Mouse (Mus musculus) neural tube, embryonic 13.5 days (tissue): Measurements from ENCODE around the gene Clnk. TPM values are rescaled to one million over a fixed set of nuclear protein-coding genes. Genes with fewer than 3 reads are reported as not detected.

ENCODE experiments used
- ATAC-seq: fragments of 200-750 bp; cut with Nextera tagmentation; 2 replicates; pipeline ENCODE4 v1.8.0; 2017; ENCODE audit warnings: low read depth, mild to moderate bottlenecking, moderate TSS enrichment, moderate library complexity
- H3K27ac ChIP-seq: fragments of 300-500 bp; sonication (generic); replicated peaks from 2 replicates; pipeline ENCODE4 v1.5.1; 2015; ENCODE audit warnings: moderate library complexity, mild to moderate bottlenecking, inconsistent platforms
- H3K27me3 ChIP-seq: fragments of 300-500 bp; sonication (generic); 2 replicates; pipeline ENCODE4 v1.6.1; 2015; ENCODE audit warnings: mild to moderate bottlenecking, inconsistent platforms
- H3K36me3 ChIP-seq: fragments of 300-500 bp; sonication (generic); 2 replicates; pipeline ENCODE4 v1.6.1; 2015; ENCODE audit warnings: mild to moderate bottlenecking, inconsistent platforms
- H3K4me1 ChIP-seq: fragments of 300-500 bp; sonication (generic); replicated peaks from 2 replicates; pipeline ENCODE4 v1.6.1; 2015; ENCODE audit warnings: inconsistent platforms
- H3K4me2 ChIP-seq: fragments of 300-500 bp; sonication (generic); 2 replicates; pipeline ENCODE4 v1.6.1; 2015; ENCODE audit warnings: inconsistent platforms, mild to moderate bottlenecking, moderate library complexity
- H3K4me3 ChIP-seq: fragments of 300-500 bp; sonication (generic); 2 replicates; pipeline ENCODE4 v1.5.1; 2015; ENCODE audit warnings: mild to moderate bottlenecking, inconsistent platforms
- H3K9ac ChIP-seq: fragments of 300-500 bp; sonication (generic); 2 replicates; pipeline ENCODE4 v1.6.1; 2015; ENCODE audit warnings: moderate library complexity, mild to moderate bottlenecking, inconsistent platforms
- H3K9me3 ChIP-seq: fragments of 300-500 bp; sonication (generic); 2 replicates; pipeline ENCODE4 v1.6.1; 2016; ENCODE audit warnings: inconsistent platforms
- WGBS: fragments of 180-500 bp; shearing (Covaris S2); methylation state at CpG from one replicate; pipeline ENCODE4 v1.1.7; 2015; 5-methylcytosine and 5-hydroxymethylcytosine counted together
- polyA plus RNA-seq: library from polyadenylated mRNA; unstranded; fragments of >200 nt; fragmentation: Nextera tagmentation; extraction: Ambion mirVana; gene quantifications from 2 replicates; pipeline ENCODE4 v1.2.1, GENCODE M21; 2015

Gene Clnk
- polyA plus RNA-seq, 1 experiment from 2014 or later = not detected

DNA sequence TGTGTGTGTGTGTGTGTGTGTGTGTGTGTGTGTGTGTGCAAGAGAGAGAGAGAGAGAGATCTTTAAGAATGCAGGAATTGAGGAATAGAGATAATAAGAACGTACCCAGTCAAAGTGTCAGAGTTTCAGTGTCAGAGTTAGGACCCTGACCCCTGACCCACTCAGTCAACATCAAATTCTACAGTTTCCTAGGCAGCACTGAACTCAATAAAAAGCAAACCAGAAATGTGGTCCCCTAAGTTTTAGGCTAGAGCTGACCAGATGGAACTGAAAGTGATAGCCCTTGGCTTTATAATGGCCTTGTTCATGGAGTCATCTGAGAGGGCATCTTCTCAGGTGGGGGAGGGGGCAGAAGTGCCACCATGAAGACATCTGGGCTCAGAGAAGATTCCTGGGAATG lies 1.7 kb downstream of the Clnk start:
- no peak for ATAC-seq
- Histone ChIP-seq H3K9ac (no peak overlapping the region), H3K4me2 (no peak overlapping the region), H3K36me3 (no peaks in the 10 kb centered on the region), H3K4me3 (no peak overlapping the region), H3K27me3 (no peaks in the 10 kb centered on the region), H3K9me3 (no peaks in the 10 kb centered on the region), H3K4me1 (peaks cover 1% of the 10 kb centered on the region; the same call in 1 of the 2 replicates), H3K27ac (no peak overlapping the region)
- WGBS = 47% methylated on average over 1 of the region's 1 CpGs

DNA sequence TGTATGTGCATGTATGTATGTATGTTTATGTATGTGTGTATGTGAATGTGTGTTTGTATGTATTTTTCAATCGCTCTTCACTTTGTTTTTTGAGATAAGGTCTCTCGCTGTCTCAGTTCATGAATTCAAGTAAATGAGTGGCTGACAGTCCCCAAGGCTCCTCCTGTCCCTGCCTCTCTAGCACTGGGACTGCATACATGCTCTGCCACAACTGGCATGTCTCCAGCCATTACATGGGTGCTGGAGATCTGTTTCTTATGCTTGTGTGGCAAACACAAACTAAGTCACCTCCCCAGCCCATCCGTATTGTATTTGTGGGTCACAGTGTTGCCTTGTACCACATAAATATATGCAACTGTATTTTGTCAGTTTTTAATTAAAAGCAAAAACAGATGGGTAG lies 3.7 kb downstream of the Clnk start:
- 95% methylated on average over 3 of the region's 3 CpGs for WGBS
- no peak overlapping the region for H3K4me3 ChIP-seq

DNA sequence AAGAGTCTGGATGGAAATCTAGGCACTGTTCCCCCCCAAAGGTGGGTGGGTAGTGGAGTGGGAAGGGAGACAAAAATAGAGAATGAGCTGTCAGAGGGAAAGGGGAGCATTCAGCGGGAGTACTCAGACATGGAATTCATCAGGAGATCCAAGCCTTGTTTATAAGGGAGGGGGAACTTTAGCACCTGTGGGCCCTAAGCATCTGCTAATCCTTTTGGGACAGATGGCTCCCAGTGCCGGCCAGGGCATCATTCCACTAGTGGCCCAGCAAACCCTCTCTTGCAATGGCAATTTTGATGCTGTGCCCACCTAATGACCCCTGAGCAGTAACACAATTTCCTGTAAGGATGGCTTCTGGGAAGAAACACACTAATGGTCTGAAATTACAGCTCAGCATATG lies 5.0 kb downstream of the Clnk start:
- Histone ChIP-seq H3K4me2 (no peak overlapping the region), H3K27me3 (no peaks in the 10 kb centered on the region), H3K9ac (no peak overlapping the region), H3K4me1 (no peaks in the 10 kb centered on the region), H3K4me3 (no peak overlapping the region), H3K9me3 (no peaks in the 10 kb centered on the region), H3K36me3 (no peaks in the 10 kb centered on the region), H3K27ac (no peak overlapping the region)
- 85% methylated on average over 2 of the region's 2 CpGs for WGBS
- ATAC-seq = no peak

More for the DNA sequence above, 3.7 kb downstream of the Clnk start:
- no peak overlapping the region for H3K4me2 ChIP-seq
- ATAC-seq = no peak
- H3K9me3 ChIP-seq = no peaks in the 10 kb centered on the region
- H3K4me1 ChIP-seq = no peaks in the 10 kb centered on the region
- H3K36me3 ChIP-seq = no peaks in the 10 kb centered on the region
- no peaks in the 10 kb centered on the region for H3K27me3 ChIP-seq
- H3K27ac ChIP-seq = no peak overlapping the region
- no peak overlapping the region for H3K9ac ChIP-seq

DNA sequence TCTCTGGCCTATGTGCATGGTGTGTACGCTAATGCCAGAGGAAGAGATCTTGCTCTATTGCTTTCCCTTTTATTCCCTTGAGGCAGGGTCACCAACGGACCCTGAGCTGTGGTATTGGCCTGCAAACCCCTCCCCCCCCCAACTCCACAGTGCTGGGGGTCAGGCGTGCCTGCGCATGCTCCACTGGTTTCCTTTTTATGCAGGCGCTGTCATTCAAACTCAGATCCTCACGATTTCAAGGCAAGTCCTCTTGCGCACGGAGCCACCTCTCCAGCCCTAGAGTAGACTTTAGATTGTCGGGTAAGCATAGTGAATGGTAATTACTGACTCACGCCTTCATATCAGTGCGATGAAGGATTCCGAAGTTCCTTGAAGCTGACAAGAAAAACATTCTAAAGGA lies 6.1 kb downstream of the Clnk start:
- Histone ChIP-seq H3K9ac (no peak overlapping the region), H3K4me1 (no peaks in the 10 kb centered on the region), H3K27ac (no peak overlapping the region), H3K4me3 (no peak overlapping the region), H3K4me2 (no peak overlapping the region), H3K36me3 (no peaks in the 10 kb centered on the region), H3K9me3 (no peaks in the 10 kb centered on the region), H3K27me3 (no peaks in the 10 kb centered on the region)
- 80% methylated on average over 12 of the region's 12 CpGs for WGBS
- no peak for ATAC-seq

DNA sequence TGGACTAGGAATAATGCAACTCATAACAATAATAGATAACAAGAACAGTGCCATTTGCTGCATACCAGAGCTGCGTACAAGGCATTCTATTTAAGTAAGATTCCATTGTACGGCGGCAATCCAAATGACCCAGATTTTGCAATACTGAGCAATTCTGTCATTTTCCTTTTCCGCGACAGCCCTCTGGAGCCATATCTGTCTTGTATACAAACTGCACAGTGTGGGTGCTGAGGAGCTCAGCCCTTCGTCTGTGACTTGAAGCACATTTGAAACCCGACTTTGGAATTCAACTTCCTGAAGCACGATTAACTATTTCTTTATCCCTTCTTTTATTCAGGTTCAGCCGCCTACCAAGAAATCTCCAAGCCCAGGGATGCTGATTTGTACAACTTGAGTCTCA lies 6.6 kb downstream of the Clnk start:
- no peaks in the 10 kb centered on the region for H3K36me3 ChIP-seq
- no peak for ATAC-seq
- 90% methylated on average over 9 of the region's 9 CpGs for WGBS

DNA sequence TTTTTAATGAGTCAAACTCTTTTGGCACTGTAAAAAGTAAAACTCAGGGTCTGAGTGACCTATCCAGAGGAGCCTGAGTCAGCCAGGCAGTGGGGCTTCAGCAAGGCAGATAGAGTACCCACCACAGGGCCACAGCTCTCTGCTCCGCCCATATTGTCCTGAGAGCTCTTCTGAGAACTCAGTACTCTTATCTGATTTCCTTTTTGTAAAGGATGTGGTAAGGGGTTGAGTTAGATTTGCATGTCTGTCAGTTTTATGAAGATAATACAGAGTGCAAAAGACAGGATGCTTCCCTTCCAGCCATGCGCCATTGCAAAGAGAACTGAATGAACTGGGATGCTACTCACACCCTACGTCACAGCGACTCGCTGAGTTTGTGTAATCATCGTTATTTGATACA lies 12.0 kb downstream of the Clnk start:
- Histone ChIP-seq H3K27me3 (no peaks in the 10 kb centered on the region), H3K4me3 (no peak overlapping the region), H3K4me1 (peaks cover 12% of the 10 kb centered on the region), H3K27ac (no peak overlapping the region), H3K4me2 (no peak overlapping the region), H3K9me3 (no peaks in the 10 kb centered on the region), H3K36me3 (no peaks in the 10 kb centered on the region), H3K9ac (no peak overlapping the region)
- 89% methylated on average over 6 of the region's 6 CpGs for WGBS
- ATAC-seq = no peak

More for the DNA sequence above, 6.6 kb downstream of the Clnk start:
- no peak overlapping the region for H3K9ac ChIP-seq
- H3K4me2 ChIP-seq = no peak overlapping the region
- no peak overlapping the region for H3K4me3 ChIP-seq
- no peaks in the 10 kb centered on the region for H3K27me3 ChIP-seq
- H3K27ac ChIP-seq = no peak overlapping the region
- no peaks in the 10 kb centered on the region for H3K9me3 ChIP-seq
- no peaks in the 10 kb centered on the region for H3K4me1 ChIP-seq

DNA sequence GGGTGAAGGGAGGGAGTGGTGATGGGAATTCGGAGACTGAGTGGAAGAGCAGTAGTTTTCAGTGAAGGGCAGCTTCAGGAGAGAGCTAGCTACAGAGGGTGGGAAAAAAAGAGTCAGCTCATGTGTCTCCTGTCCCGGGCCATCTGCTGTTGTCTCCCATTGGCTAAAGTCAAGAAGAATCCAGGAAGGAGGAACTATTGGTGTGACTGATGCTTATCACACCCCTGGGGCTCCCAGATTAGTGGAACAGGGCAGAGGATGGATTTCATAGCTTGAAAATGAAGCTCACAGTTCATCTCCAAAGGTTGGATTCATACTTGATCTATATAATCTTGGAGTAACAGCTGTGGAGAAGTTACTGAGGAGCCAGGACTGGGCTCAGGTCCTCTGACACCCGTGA lies 13.6 kb downstream of the Clnk start:
- Histone ChIP-seq H3K27me3 (no peaks in the 10 kb centered on the region), H3K9ac (no peak overlapping the region), H3K4me3 (no peak overlapping the region), H3K4me1 (peaks cover 12% of the 10 kb centered on the region), H3K4me2 (no peak overlapping the region), H3K36me3 (no peaks in the 10 kb centered on the region), H3K9me3 (no peaks in the 10 kb centered on the region), H3K27ac (no peak overlapping the region)
- WGBS = 73% methylated on average over 3 of the region's 3 CpGs
- no peak for ATAC-seq

DNA sequence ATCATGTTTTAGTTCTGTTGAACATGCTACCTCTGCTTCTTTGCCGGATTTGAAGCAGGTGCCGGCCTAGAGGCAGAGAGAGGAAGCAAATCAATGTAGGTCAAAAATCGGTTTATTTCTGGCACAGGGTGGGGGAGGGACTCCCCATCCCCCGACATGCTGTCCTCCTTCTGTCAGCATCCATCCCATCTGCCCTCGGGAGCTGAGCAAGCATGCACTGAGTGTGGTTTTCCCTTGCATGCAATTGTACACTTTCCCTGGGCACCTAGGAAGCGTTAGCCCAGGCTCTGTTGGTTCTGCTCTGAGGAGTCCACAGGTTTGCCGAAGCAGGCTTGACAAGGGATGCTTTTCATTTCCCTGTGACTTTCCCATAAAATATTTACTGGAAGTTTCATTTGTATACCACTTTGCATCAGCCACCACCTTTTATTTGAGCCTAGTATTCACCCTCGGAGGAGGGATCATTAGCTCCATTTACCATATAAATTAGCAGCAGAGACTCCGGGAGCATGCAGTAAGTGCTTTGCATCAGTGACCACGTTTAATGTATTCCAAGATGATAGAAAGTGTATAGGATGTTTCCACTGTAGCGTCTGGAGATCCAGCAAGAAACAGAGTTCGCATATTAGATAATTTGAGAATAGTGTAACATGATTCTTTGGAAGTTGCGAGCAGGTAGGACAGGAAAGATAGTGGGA lies 14.2 kb downstream of the Clnk start:
- no peak overlapping the region for H3K4me3 ChIP-seq

DNA sequence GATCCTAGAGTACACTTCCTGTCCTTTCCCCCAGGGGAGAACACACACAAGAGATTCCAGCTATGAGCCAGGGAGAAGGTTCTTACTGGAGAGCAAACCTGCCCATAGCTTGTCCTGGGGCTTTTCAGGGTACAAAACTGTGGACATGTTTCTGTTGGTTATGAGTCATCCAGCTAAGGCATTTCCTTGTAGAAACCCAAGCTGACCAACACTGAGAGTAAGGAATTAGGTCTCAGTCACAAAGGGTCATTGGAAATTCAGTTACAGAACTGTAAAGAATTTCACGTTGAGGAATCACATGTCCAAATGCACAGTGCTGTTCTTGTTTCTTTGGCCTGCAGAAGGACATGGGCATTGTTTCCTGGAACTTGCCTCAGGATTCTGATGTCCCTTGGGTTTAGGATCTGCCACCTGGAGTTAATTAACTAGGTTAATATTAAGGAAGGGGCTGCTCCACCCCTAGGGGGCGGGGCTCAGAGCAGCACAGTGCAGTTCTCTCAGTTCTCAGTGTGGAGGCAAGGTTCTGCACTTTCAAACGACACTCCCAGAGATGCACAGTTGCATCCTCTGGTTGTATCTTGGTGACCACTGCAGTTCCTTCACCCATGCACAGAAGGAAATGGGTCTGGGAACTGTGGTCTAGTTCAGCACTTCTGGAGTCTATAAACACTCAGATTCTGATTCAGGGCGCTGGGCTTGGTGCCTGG lies 18.4 kb downstream of the Clnk start:
- no peak overlapping the region for H3K27ac ChIP-seq
- H3K4me1 ChIP-seq = peaks cover 12% of the 10 kb centered on the region
- no peaks in the 10 kb centered on the region for H3K9me3 ChIP-seq
- H3K36me3 ChIP-seq = no peaks in the 10 kb centered on the region
- H3K27me3 ChIP-seq = no peaks in the 10 kb centered on the region
- ATAC-seq = no peak
- no peak overlapping the region for H3K4me3 ChIP-seq
- WGBS = 53% methylated on average over 4 of the region's 4 CpGs
- no peak overlapping the region for H3K4me2 ChIP-seq
- no peak overlapping the region for H3K9ac ChIP-seq

More for the DNA sequence above, 14.2 kb downstream of the Clnk start:
- Histone ChIP-seq H3K36me3 (no peaks in the 10 kb centered on the region), H3K27ac (0 out of 2 replicates have a peak overlapping the region, but pooled peaks have one; percentile 18), H3K4me2 (no peak overlapping the region), H3K4me1 (peaks cover 12% of the 10 kb centered on the region), H3K9ac (no peak overlapping the region), H3K9me3 (no peaks in the 10 kb centered on the region), H3K27me3 (no peaks in the 10 kb centered on the region)
- 55% methylated on average over 13 of the region's 13 CpGs for WGBS
- ATAC-seq = peak; percentile 45; the same call in 1 of the 2 replicates

DNA sequence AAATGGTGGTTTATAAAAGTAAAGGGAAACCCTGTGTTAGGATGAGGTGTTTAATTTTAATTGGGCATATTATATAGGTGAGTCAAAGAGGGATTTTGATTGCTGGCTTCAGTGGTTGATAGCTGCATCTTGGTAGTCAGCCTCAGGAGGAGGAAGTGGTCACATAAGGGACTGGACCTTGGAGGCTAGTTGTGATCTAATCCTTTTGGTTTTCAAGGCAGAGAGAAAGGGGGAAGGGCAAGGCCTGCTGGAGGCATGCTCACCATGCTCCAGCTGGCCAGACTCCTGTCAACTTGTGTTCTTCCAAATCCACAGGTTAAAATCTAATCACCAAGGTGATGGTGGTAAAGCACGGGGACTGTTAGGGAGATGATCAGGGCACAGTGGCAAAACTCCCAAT lies 19.0 kb downstream of the Clnk start:
- Histone ChIP-seq H3K27me3 (no peaks in the 10 kb centered on the region), H3K9me3 (peaks cover 3% of the 10 kb centered on the region; the same call in 1 of the 2 replicates), H3K4me2 (no peak overlapping the region), H3K4me1 (peaks cover 8% of the 10 kb centered on the region), H3K9ac (no peak overlapping the region), H3K27ac (no peak overlapping the region), H3K4me3 (no peak overlapping the region), H3K36me3 (no peaks in the 10 kb centered on the region)
- ATAC-seq = no peak
- WGBS = 83% methylated on average over 1 of the region's 1 CpGs

DNA sequence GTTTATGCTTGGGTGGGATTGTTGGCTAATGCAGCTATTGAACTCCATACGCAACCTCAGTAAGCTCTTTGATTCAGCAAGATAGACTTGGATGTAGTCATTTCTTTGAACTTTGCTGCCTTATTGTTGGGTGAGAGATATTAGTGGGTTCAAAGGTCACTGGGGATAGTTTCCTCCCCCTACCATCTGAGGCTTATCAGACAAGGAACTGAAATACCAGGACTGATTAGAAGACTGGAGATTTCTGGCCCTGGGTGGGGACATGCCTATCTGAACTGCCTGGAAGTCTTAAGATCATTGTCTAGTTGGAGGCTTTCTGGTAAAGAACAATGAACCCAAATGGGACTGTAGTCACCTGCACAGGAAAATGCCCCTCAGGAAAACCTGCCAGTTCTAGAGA lies 26.4 kb downstream of the Clnk start:
- WGBS = 76% methylated on average over 1 of the region's 1 CpGs
- no peak overlapping the region for H3K4me2 ChIP-seq
- no peaks in the 10 kb centered on the region for H3K36me3 ChIP-seq
- no peak for ATAC-seq
- no peak overlapping the region for H3K4me3 ChIP-seq
- H3K9ac ChIP-seq = no peak overlapping the region
- H3K27ac ChIP-seq = no peak overlapping the region
- peaks cover 3% of the 10 kb centered on the region; the same call in 1 of the 2 replicates for H3K9me3 ChIP-seq
- no peaks in the 10 kb centered on the region for H3K4me1 ChIP-seq
- no peaks in the 10 kb centered on the region for H3K27me3 ChIP-seq

DNA sequence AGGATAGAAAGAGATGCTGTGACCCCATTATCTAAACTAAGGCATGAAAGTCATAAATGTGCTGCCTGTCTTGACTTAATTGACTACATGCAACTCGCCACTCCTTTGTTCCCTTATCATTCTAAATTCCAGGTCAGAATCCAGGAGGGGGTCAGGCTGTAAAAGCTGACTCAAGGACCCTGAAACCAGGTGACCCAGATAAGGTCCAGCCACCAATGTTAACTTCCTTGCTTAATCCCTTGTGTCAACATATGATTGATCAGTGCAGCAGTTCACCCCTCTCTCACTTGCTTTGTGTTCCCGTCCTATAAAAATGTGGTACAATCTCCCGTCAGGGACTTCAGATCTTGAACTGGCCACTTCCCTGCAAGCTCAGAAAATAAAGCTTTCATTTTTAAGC lies 31.1 kb downstream of the Clnk start:
- ATAC-seq = no peak
- Histone ChIP-seq H3K4me2 (no peak overlapping the region), H3K27me3 (no peaks in the 10 kb centered on the region), H3K9ac (no peak overlapping the region), H3K36me3 (no peaks in the 10 kb centered on the region), H3K27ac (no peak overlapping the region), H3K4me3 (no peak overlapping the region), H3K4me1 (no peaks in the 10 kb centered on the region), H3K9me3 (no peaks in the 10 kb centered on the region)
- WGBS = 29% methylated on average over 3 of the region's 3 CpGs
